Mouse (Mus musculus) left cerebral cortex, adult 18-20 months (tissue): Measurements from ENCODE around the gene Mcrip2. TPM values are rescaled to one million over a fixed set of nuclear protein-coding genes. Genes with fewer than 3 reads are reported as not detected.
"Not testable (repeated sequence)": the region's sequence is repeated elsewhere in the genome, so short reads cannot be mapped to it uniquely, and the experiment has no call there.

ENCODE experiments used
- DNase-seq, 2 experiments: peaks; one replicate each; pipeline ENCODE4 v3.0.0; 2021 to 2022; ENCODE audit warnings: low spot score in 2 of 2, mixed read lengths in 1 of 2
- total RNA-seq, 2 experiments: library from RNA; stranded (reverse); gene quantifications; 2 replicates each; pipeline ENCODE4 v1.2.3; 2021

The Mcrip2 gene
- total RNA-seq, 2 experiments from 2014 or later, result 20.0 to 25.6 TPM

DNA sequence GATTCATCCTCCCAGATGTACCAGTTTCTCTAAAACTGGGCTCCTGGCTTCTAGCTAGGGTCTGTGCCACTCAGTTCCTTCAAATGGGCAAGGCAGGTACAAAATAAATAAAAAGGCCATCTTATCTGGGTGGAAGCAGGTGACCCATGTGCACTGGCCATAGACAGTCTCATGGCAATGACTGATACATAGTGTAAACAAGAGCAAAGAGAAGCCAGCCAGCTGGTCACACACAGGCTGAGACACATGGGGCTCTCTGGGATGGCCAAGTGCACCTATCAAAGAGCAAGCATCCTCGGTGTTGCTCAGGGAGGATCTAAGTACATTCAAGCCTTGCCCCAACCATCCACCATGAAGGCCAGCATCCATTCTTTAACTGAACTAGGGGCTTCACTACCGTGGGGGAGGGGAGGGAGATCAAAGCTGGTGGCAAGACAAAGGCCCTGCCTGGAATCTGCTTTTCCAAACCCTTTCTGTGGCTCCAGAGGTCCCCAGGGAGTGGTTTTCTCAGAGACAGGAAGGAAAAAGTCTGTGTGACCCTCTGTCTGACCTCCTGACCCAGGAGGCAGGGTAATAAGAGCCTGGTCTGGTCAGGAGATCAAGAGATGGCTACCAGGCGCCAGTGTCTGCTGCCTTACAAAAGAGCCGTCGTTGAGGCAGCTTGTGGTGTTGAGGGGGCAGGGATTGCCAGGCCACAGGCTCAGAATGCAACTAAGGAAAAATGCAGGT, 12.5 kb upstream of the Mcrip2 start:
- no peak for DNase-seq

DNA sequence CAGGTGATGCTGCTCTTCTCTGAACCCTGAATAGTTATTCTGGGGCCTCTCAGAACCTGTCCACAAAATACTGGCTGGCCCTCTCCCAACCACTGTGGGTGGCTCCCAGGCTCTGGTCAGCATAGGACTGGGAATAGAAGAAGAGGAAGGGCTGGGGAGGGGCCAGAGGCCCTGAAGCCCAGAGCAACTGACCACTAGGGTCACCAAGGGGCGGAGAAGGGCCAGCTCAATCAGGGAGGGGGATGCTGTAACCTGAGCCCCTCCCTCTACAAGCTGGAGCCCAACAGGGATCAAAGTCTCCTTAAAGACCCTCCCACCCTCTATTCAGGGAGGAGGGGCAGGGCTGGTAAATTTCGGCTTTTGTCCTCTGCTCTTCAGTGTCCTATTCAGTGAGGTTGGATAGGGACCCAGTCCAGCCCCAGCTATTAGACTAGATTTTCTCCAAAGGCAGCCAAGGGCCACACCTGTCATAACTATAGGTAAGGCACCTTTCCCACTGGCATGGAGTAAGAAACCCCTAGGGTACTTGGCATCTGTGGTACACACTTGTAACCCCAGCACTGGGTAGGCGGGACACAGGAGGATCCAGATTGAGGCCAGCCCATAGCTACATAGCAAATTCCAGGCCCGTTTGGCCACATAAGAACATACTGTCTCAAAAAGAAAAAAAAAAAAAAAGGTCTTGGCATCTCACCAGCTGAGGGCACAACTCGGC, 11.8 kb upstream of the Mcrip2 start, which contains the start of gene Wfikkn1:
Wfikkn1 (minus strand) TSS at position 663 of the 715 bp plus-strand sequence.
- DNase-seq, result no peak

DNA sequence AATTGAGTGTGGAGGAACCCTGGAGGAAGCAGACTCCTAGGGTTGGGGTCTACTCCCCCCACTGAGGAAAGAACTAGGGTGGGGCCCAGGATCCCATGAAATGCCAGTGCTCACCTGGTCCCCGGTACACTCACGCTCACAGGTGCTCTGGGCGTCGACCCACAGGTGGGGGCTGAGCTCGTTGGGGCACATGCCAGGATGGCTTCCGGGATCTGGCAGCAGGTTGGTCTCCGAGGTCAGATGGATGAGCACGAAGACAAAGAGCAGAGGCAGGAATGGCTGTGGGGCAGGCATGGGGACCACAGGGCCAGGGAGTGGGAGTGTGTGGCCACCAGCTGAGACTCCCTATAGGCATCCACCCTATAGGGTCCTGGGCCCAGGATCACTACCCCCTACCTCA, 11.2 kb upstream of the Mcrip2 start:
- DNase-seq, result no peak

DNA sequence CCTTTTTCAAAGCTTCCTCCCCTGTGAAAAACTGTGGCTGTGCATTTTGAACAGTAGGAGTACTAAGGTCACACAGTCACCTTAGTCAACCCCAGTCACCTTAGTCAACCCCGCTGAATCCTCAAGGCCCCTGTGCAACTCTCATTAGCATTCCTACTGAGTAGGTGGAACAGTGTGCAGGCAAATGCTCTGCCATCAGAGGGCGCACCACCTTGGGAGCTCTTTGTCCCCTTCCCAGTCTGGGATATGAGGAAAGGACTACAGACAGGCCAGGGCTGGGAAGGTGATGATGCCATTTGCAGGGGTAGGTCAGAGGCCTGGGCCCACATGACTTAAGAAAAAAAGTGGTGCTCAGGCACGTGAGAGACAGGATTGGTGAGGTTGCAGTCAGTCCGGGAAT, 10.7 kb upstream of the Mcrip2 start:
- DNase-seq, result peak in 1 of 2 experiments; percentile 58

DNA sequence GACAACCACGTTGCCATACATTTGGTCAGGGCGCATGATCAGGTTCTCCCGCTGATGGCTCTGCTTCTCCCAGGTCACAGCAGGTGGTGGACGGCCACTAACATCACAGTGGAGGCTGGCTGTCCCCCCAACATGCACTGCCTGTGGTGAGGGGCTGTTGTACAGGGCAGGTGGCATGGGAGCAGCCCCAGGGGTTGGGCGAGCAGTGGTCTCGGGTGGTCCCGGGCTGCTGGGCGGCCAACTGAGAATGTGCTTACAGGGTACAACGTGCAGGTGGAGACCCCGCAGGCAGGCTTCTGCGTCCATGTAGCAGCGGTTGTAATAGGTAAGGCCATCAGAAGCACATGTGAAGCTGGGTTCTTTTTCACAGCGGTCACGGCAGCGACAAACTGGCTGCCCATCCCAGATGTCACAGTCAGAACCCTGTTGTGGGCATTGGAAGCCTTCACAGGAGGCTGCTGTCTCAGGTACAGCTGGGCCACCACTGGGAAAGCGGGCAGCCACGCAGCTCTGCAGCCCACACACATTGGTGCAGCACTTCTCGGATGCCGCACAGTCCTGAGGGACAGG, 10.1 kb upstream of the Mcrip2 start:
- DNase-seq, result no peak

DNA sequence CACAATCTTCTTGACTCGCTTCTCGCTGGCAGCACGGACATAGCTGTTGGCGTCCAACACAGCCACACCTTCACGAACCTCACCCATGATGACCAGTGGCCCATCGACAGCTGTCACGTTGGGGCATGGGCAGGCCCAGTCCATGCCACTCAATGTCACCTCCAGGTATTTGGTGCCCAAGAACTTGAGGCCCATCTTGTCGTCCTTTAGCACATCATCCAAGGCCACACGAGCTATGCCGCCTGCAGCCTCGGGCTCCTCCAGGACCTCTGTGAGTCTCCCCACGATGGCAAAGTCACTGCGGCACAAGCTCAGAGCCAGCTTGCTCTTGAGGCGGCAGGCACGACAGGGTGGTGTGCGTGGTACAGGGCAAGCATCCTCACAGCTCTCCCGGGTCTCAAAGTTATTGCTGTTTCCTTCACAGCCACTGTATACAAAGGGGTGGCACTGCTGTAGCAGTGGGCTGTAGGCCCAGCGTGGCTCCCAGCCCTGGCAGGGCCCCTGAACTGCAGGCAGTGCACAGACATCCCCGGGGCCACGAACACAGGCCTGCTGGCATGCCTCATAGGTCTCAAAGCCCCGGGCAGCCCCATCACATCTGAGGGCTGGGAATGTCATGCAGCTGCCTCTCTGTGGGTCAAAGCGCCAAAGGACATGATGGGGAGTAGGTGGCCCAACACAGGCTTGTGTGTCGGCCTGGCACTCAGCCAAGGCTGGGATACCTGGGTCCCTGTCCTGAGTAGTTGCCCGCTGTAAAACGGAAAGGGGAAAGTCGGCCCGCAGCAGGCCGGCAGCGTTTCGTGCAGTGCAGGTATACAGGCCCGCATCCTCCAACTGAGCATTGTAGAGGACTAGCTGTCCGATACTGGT, 9.4 kb upstream of the Mcrip2 start:
- DNase-seq, result no peak

DNA sequence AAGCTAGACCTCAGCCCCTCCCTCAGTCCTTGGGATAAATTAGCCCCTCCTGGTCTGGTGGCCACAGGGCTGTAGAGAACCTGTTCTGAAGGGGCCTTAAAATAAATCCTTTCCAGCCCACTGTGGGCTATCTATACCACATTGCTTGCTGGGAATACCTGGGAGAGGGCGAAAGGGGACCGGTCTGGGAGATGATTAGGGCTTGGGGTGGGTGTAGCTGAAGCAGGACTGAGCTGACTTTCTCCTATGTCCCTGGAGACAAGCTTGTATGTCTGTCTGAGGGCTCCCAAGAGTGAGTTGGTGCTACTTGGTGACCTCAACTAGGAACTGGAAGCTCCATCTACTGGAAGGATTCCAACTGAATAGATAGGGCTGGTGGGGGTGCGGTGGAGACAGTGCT, 8.5 kb upstream of the Mcrip2 start:
- no peak for DNase-seq

DNA sequence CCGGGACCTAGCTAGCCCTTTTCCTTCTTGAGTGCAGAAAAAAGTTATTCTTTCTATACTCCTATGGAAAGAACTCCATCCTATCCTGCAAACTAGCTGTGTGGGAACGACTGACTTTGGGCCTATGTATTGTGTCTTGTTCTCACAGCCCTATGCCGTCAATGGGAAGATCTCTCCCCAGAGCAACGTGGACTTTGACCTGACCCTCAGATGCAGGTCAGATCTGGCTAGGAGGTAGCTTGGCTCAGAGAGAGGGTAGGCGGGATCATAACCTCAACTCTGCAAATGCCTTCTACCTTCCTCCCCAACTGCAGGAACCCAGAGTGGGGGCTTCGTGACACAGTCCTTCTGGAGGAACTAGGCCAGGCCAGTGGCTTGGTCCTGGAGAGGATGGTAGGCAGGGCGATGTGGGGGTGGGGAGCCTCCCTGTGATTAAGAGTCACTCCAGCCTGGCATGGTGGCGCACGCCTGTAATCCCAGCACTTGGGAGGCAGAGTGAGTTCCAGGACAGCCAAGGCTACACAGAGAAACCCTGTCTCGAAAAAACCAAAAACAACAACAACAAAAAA, 7.9 kb upstream of the Mcrip2 start:
- no peak for DNase-seq

DNA sequence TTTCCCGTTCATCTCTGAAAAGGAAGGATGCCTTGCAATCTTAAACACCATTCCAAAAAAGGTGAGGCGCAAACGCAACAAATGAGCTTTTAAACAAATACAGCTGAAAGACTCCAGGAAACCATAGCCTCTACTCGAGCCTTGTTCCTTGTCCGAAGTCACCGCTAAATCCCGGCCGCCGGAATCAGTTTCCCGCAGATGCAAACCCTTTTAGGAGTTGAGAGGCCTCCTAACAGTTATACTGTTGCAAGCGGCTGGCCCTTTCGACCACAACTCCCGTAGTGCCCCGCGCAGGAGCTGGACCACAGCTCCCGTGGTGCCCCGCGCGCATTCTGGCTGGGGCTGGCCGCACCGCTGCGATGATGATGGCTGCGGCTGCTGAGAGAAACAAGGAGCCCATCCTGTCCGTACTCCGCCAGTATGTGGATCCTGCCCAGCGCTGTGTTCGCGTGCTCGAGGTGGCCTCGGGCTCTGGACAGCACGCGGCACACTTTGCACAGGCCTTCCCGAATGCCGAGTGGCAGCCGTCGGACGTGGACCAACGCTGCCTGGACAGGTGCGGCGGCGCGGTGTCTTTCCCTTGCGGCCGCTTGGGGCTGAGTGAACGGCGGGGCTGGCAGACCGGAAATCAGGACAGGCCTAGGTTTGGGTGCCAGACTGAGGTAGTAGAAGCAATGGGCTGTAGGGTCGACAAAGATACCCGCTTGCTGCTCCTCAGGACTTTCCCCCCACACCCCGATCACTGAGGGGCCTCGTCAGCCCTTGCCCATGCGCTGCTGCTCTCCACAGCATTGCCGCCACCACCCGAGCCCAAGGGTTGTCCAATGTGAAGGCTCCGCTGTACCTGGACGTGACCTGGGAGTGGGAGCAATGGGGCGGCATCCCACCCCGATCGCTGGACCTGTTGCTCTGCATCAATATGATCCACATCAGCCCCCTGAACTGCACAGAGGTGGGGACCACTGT, 6.9 kb upstream of the Mcrip2 start:
- DNase-seq, result peak; percentile 90 to 93

DNA sequence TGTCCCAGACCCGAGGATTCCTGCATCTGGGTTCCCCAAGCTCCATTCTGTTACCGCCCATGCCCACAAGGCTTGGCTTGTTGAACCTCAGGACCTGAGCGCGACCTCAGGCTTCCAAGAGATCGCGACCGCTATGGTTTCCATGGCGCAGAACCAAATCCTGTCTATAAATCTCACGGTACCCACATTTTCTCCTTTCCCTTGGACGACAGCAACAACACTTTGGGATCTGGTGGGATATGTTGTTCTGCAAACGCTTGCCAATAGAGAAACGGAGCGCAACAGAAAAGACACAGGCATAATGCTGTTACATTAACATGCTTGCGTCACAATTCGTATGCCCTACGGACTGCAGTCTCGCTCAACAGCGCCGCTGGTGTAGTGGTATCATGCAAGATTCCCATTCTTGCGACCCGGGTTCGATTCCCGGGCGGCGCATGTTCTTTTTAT, 6.2 kb upstream of the Mcrip2 start, which contains the start of gene Mettl26:
Mettl26 (plus strand) TSS at position 354 of the 450 bp plus-strand sequence.
- peak; percentile 96 to 100 for DNase-seq

DNA sequence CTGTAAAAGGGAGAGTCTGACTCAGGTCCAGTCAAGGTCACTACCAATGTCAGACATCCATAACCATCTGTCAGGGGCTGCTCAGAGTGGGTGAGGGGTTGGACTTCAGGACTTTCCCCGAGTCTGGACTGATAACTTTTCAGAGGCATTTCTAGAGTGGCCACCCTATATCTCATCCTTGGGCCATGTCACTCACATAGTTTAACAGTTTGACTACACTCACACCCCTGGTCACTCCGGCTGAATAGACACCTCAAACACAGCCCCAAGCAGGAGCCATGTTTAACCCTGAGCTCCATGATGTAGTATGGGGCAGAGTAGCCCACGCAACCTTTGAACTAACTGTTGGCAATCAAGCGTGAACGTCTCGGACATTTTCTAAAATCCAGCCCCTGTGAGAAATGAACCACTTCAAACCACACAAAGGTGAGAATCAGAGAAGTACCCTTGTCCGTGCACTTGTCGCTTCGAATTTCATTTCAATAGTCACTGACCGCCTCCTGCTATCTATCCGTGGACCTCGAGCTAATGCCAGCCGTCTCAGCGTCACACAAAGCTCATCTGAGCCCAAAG, 5.7 kb upstream of the Mcrip2 start:
- no peak for DNase-seq

DNA sequence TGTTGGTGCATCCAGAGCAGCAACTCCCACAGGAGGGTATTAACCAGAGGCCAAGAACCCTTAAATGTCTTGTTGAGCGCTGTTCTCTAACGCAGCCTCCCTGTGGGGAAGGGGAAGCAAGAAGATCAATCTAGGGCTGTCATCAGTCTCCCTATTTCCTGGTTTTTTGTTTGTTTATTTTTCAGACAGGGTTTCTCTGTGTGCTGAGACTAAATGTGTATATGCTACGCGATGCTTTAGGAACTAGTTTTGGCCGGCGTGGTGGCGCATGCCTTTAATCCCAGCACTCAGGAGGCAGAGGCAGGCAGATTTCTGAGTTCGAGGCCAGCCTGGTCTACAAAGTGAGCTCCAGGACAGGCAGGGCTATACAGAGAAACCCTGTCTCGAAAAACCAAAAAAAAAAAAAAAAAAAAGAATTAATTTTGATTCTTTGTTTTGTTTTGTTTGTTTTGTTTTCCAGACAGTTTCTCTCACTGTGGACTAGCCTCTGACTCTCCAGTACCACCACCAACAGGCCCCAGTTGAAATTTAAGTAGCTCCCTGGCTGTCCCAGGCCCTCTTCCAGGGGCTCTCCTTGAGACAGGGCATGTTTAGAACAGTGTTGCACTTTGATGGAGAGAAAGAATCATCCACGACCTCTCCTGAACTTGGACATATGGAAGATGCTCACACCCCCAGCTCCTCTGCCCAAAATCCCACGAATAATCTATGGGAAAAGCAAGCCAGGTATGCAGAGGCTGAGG, 5.0 kb upstream of the Mcrip2 start:
- no peak for DNase-seq

DNA sequence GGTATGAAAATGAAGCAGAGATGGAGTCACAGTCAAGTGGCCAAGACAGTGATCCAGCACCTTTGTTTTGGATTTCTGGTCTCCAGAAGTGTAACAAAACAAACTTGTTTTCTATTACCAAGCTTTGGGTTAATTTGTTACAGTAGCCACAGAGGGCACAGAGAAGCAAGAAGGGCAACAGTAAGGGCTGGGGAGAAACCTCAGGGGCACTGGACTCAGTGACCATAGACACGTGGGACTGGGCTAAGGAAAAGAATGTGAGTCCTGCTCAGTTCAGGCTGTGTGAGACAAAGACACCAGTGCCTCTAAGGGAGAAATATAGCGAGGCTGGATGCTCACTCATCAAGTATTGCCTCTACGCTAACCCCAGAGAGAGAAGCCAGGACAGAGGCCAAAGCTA, 4.1 kb upstream of the Mcrip2 start:
- no peak for DNase-seq

DNA sequence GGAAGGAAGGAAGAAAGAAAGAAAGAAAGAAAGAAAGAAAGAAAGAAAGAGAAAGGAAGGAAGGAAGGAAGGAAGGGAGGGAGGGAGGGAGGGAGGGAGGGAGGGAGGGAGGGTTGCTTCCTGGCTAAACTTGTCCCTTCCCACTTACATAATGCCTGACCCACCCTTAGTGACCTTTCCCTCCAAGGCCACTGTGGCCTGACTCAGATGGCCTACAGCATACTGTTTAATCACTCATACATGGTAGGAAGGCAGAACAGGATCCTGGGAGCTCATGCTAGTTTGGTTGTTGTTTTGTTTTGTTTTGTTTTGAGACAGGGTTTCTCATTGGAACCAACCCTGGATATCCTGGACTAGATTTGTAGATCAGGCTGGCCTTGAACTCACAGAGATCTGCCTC, 3.0 kb upstream of the Mcrip2 start:
- DNase-seq, result not testable (repeated sequence)

DNA sequence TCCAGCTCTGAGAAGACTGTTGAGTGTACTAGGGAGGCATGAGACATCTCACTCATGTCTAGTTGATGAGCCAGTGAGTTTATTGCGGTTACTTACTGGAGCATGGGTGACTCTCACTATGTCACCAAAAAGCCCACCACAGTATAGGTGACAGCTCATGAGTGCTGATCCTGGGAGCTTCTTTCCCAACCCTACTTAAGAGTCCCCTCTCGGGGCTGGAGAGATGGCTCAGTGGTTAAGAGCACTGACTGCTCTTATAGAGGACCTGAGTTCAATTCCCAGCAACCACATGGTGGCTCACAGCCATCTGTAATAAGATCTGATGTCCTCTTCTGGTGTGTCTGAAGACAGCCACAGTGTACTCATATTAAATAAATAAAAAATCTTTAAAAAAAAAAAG, 1.4 kb upstream of the Mcrip2 start:
- DNase-seq, result no peak

DNA sequence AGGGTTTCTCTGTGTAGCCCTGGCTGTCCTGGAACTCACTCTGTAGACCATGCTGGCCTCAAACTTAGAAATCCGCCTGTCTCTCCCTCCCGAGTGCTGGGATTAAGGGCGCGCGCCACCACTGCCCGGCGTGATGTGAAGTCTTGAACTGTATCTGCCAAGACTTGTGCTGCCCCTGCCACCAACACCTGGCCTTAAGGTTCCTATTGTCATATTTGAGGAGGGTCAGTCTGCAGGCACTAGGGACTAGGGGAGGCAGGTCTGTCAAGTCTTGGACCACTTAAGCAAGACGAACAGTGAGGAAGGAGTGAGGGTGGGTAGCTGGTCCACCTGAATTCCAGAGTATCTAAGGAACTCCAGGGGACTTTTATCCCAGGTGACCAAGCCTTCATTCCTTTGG, 934 bp upstream of the Mcrip2 start:
- no peak for DNase-seq

DNA sequence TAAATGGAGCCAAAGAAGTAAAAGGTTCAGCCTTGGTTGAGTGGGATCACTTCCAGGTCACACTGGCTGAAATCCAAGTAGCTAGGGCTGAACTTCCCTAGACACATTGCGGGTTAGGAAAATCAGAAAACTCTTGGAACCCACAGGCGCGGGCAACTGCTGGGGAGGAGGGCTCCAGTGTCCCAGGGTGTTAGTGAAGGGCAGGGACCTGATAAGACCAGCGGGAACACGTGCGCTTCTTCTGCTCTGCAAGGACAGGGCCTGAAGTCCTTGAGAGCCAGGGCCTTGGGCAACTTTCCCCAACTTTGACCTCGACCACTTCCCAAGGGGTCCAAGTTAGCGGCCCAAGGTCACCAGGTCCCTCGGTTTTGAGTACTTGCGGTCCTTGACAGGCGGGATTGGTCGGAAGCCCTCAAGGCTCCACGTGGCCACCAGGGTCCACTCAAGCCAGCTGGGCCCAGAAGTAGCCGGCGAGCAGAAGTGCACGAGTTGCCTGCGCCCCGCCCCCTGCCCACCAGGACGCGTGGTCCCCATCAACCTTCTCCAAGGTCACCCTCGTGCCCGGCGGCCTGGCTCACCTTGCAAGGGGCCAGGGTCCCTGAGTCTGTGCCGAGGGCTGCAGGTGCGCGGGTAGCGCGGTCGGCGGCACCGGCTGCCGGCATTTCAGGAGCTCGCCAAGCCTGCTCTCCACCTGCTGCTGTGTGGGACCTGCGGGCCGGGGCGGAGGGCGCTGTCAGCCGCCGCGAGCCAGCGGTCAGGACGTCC, 546 bp downstream of the Mcrip2 start:
- no peak for DNase-seq

DNA sequence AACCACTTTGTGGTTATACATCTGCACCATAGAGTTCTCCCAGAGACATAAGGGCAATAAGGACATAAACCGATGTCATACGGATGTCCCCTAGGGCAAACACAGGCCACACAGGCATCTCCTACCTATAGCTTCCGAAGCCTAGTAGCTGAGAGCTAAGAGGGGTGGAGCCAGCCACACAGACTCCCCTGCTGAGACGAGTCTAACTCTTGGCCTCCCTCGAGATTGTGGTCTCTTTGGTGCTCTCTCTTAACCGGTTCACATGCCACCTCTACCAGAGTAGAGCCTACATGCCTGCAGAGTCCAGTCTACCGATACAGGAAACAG, 1.1 kb downstream of the Mcrip2 start:
- no peak for DNase-seq
